Mouse (Mus musculus) ES-E14 (cell line): ENCODE results near the gene Eif3i. TPM values are rescaled to one million over a fixed set of nuclear protein-coding genes. Genes with fewer than 3 reads are reported as not detected.

Source experiments
- DNase-seq: peaks from one replicate; pipeline ENCODE4 v3.0.0-alpha.2; 2013; ENCODE audit warnings: low read depth, low spot score
- H3K27ac ChIP-seq: 2 replicates; pipeline ENCODE4 v1.5.1; 2012; ENCODE audit warnings: low read depth, mild to moderate bottlenecking, low read length, moderate library complexity, mixed read lengths; ENCODE audit not compliant: poor library complexity, insufficient read depth, severe bottlenecking
- H3K36me3 ChIP-seq: 2 replicates; pipeline ENCODE4 v1.6.1; 2012; ENCODE audit warnings: mild to moderate bottlenecking, low read length, moderate library complexity, mixed read lengths; ENCODE audit not compliant: control insufficient read depth, poor library complexity, insufficient read depth, severe bottlenecking
- H3K4me1 ChIP-seq, 2 experiments: fragments of 150-350 bp in 1 of 2; sonication (generic) in 1 of 2; 2 replicates each; pipeline ENCODE4 v1.6.1; 2012; ENCODE audit warnings: low read length in 2 of 2, mild to moderate bottlenecking in 1 of 2, mixed read lengths in 1 of 2; ENCODE audit not compliant: control insufficient read depth in 2 of 2, insufficient read depth in 2 of 2, poor library complexity in 1 of 2
- H3K4me3 ChIP-seq, 2 experiments: fragments of 150-350 bp in 1 of 2; sonication (generic) in 1 of 2; 2 replicates each; pipeline ENCODE4 v1.5.1; 2012; ENCODE audit warnings: low read length in 2 of 2, low read depth in 1 of 2, mild to moderate bottlenecking in 1 of 2, mixed read lengths in 1 of 2; ENCODE audit not compliant: insufficient read depth in 1 of 2, poor library complexity in 1 of 2, severe bottlenecking in 1 of 2
- H3K9ac ChIP-seq: 2 replicates; pipeline ENCODE4 v1.6.1; 2012; ENCODE audit warnings: low read depth, mild to moderate bottlenecking, low read length, mixed read lengths; ENCODE audit not compliant: poor library complexity, insufficient read depth, severe bottlenecking
- H3K9me3 ChIP-seq: fragments of 150-350 bp; sonication (generic); 2 replicates; pipeline ENCODE4 v1.6.1; 2012; ENCODE audit warnings: low read depth, mild to moderate bottlenecking, low read length; ENCODE audit not compliant: control insufficient read depth, insufficient read depth
- CHD2 ChIP-seq: IDR thresholded peaks from 2 replicates; pipeline ENCODE4 v1.6.1; 2014; ENCODE audit warnings: mild to moderate bottlenecking, low read depth, low read length, inconsistent platforms
- HCFC1 ChIP-seq: IDR thresholded peaks from 2 replicates; pipeline ENCODE4 v1.6.1; 2012; ENCODE audit warnings: low read length, inconsistent platforms, borderline replicate concordance; ENCODE audit not compliant: insufficient read depth
- MAFK ChIP-seq: IDR thresholded peaks from 2 replicates; pipeline ENCODE4 v1.6.1; 2014; ENCODE audit warnings: mild to moderate bottlenecking, low read depth, low read length, inconsistent platforms; ENCODE audit not compliant: insufficient read depth
- ZC3H11A ChIP-seq: IDR thresholded peaks from 2 replicates; pipeline ENCODE4 v1.6.1; 2012; ENCODE audit warnings: low read depth, mild to moderate bottlenecking, inconsistent platforms, low read length, borderline replicate concordance
- ZNF384 ChIP-seq: IDR thresholded peaks from 2 replicates; pipeline ENCODE4 v1.6.1; 2012; ENCODE audit warnings: low read depth, low read length, inconsistent platforms
- in situ Hi-C, 2 experiments: fragments of 600-800 bp; cut with MboI; formaldehyde crosslinking; loops; one replicate each; pipeline ENCODE4 v1.15.1; 2025; ENCODE audit warnings: low sequenced_read_pairs in 2 of 2, inconsistent platforms in 1 of 2; ENCODE audit not compliant: unreplicated experiment in 2 of 2
- total RNA-seq: library from RNA; depleted of rRNA; stranded (reverse); fragments of 300-350 nt; gene quantifications from 2 replicates; pipeline ENCODE4 v1.2.3, GENCODE M21; 2012

Gene Eif3i
- total RNA-seq, 1 experiment, result 328 TPM

GRCm38 (mm10) chr4:129576863-129577491 lies 23.5 kb downstream of the Eif3i start:
- H3K27ac ChIP-seq, result no peak overlapping the region
- no peaks in the 10 kb centered on the region for H3K9me3 ChIP-seq
- in situ Hi-C loops, result no loop called here

GRCm38 (mm10) chr4:129575171-129575844 lies 25.1 kb downstream of the Eif3i start:
- Histone ChIP-seq H3K9me3 (no peaks in the 10 kb centered on the region), H3K4me1 (peaks cover 0 to 9% of the 10 kb centered on the region in 2 experiments; a peak in 2 of 4 replicates), H3K9ac (no peak overlapping the region), H3K4me3 (no peak overlapping the region), H3K36me3 (no peaks in the 10 kb centered on the region), H3K27ac (no peak overlapping the region)
- TF ChIP-seq ZNF384 (no peak), HCFC1 (no peak), MAFK (no peak), CHD2 (no peak), ZC3H11A (no peak)
- in situ Hi-C loops, result no loop called here
- DNase-seq, result no peak

More at GRCm38 (mm10) chr4:129576863-129577491, 23.5 kb downstream of the Eif3i start:
- no peak for DNase-seq
- TF ChIP-seq MAFK (no peak), HCFC1 (no peak), CHD2 (no peak)
- H3K4me1 ChIP-seq, result peaks cover 0 to 6% of the 10 kb centered on the region in 2 experiments; a peak in 2 of 4 replicates
- no peaks in the 10 kb centered on the region for H3K36me3 ChIP-seq
- H3K4me3 ChIP-seq, result no peak overlapping the region
- H3K9ac ChIP-seq, result 0 out of 2 replicates have a peak overlapping the region, but pooled peaks have one; percentile 7

- no peaks in the 10 kb centered on the region for H3K36me3 ChIP-seq
- H3K9me3 ChIP-seq, result no peaks in the 10 kb centered on the region
- no peak within 1 kb of the TSS for H3K4me3 ChIP-seq
- no peak within 1 kb of the TSS for H3K27ac ChIP-seq
- in situ Hi-C loops, result no loop called here
- no peak for TF ChIP-seq ZNF384
- TF ChIP-seq ZC3H11A, result no peak
- H3K4me1 ChIP-seq, result peaks cover 3 to 13% of the 10 kb centered on the region in 2 experiments; a peak in 2 of 4 replicates
- no peak within 1 kb of the TSS for H3K9ac ChIP-seq
- no peak for DNase-seq
Measured at GRCm38 (mm10) chr4:129573430-129573829, 27.0 kb downstream of the Eif3i start, which contains the start of gene Lck. Gene Lck (minus strand): TSS chr4:129573641.

GRCm38 (mm10) chr4:129573093-129573370 lies 27.4 kb downstream of the Eif3i start:
- TF ChIP-seq MAFK (no peak), CHD2 (no peak), HCFC1 (no peak), ZNF384 (no peak), ZC3H11A (no peak)
- H3K27ac ChIP-seq, result no peak overlapping the region
- in situ Hi-C loops, result no loop called here
- H3K9me3 ChIP-seq, result no peaks in the 10 kb centered on the region
- H3K4me3 ChIP-seq, result no peak overlapping the region
- DNase-seq, result no peak
- H3K36me3 ChIP-seq, result no peaks in the 10 kb centered on the region
- H3K9ac ChIP-seq, result no peak overlapping the region
- H3K4me1 ChIP-seq, result peaks cover 3 to 13% of the 10 kb centered on the region in 2 experiments; a peak in 2 of 4 replicates
